Comparison of ENCODE assay signal across 8 mouse cellular contexts in the genomic region with DNA sequence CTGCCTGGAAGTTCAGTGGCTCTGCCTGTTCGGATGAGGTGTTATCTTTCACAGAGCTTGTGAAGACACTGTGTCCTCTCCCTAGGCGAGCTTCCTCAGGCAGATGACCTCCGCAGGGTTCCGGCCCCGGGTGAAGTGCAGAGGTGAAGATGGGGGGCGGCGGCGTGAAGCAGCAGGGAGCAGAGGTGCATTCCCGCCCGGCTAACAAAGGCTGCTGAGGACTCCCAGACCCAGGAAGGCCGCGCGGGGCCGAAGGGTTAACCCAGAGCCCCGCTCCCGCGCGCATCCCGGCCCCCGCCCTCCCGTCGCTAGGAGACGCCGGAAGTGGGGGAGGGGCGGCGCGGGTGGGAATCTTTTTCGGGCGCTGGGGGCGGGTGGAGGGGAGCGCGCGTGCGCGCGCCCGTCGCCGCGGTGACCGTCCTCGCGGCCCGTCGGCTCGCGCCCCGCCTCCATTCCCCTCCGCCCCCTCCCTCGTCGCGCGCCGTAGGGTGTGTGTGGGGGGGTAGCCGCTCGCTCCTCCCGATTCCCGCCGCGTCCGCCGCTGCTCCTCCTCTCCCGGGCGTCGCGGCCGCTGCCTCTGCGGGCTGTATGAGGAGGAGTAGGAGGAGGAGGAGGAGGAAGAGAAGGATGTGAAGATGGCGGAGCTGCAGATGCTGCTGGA. TPM values are rescaled to one million over a fixed set of nuclear protein-coding genes. Genes with fewer than 3 reads are reported as not detected.
DNase-seq lines count a peak whose midpoint lies in the region; ATAC-seq lines count a peak whose summit lies in the region.

A gene (plus strand): TSS at position 452 of the 661 bp plus-strand sequence.

- ATAC-seq in hindbrain, embryonic 14.5 days (ENCODE audit: low FRiP score) = peak; percentile 94

- H3K4me1 ChIP-seq in hindbrain, embryonic 14.5 days (replicated peaks; ENCODE audit: control insufficient read depth, insufficient read depth, low read length) = peaks cover 20% of the 10 kb centered on the region

- H3K27ac ChIP-seq in hindbrain, embryonic 14.5 days = peak within 1 kb of the TSS; percentile 97

- peak within 1 kb of the TSS; percentile 63 for H3K4me2 ChIP-seq in hindbrain, embryonic 14.5 days (replicated peaks)

- peak within 1 kb of the TSS; percentile 95 for H3K9ac ChIP-seq in hindbrain, embryonic 14.5 days

- H3K4me3 ChIP-seq in hindbrain, embryonic 14.5 days (replicated peaks; ENCODE audit: low read length) = peak within 1 kb of the TSS; percentile 72

- H3K27me3 ChIP-seq in hindbrain, embryonic 14.5 days (ENCODE audit: control insufficient read depth, insufficient read depth, low read length) = no peaks in the 10 kb centered on the region

- no peaks in the 10 kb centered on the region for H3K9me3 ChIP-seq in hindbrain, embryonic 14.5 days (ENCODE audit: control insufficient read depth, low read length)

- no peaks in the 10 kb centered on the region for H3K36me3 ChIP-seq in hindbrain, embryonic 14.5 days (replicated peaks; ENCODE audit: control insufficient read depth, insufficient read depth)

- under 1% methylated on average over 46 of the region's 69 CpGs for WGBS in hindbrain, embryonic 14.5 days

- DNase-seq in R1 (ENCODE audit: low read depth, low spot score) = peak; percentile 93
- DNase-seq in cerebellum, postnatal 14 days = peak; percentile 98 to 99
- peak; percentile 76 to 81 for DNase-seq in frontal cortex, postnatal 25 days (ENCODE audit: low spot score in 2 of 2)
- DNase-seq in hindbrain, embryonic 14.5 days (ENCODE audit: low spot score) = peak; percentile 95
- DNase-seq in layer of hippocampus, postnatal 25 days (ENCODE audit: extremely low spot score in 1 of 2, low spot score in 1 of 2) = peak; percentile 88 to 91
- peak; percentile 91 for DNase-seq in lung, postnatal 14 days
- DNase-seq in retina, adult 2 months (ENCODE audit: low read depth, low spot score) = peak; percentile 88
- DNase-seq in thymus, postnatal 36 days = peak; percentile 83

RNA-seq across cellular contexts. Expression of the gene that starts here (rescaled TPM):
- polyA plus RNA-seq in hindbrain, embryonic 14.5 days (2014; fragmentation: Nextera tagmentation; extraction: Ambion mirVana) = 76.8 and 90.7 TPM in 2 replicates
- total RNA-seq in layer of hippocampus, postnatal 25 days (2021) = 100 to 1,000 TPM; 352 to 377 TPM

Comparison
In these comparisons a context has a peak if more than half of its experiments do, and no peak if none do; other contexts are left out.
1. Peak in every context shown above with its lines: DNase-seq, ATAC-seq, H3K4me3 ChIP-seq and H3K27ac ChIP-seq.